Mouse (Mus musculus): ENCODE measurements around the gene Scn8a. TPM values are rescaled to one million over a fixed set of nuclear protein-coding genes. Genes with fewer than 3 reads are reported as not detected.

The Scn8a gene
- total RNA-seq, 2 experiments from 2014 or later = 250 to 260 TPM

GRCm38 (mm10) chr15:100923476-100923875 lies 53.8 kb downstream of the Scn8a start:
- Histone ChIP-seq H3K4me3 (no peak overlapping the region), H3K27ac (peak overlapping the region; percentile 90)
- peak; percentile 81 to 92 for DNase-seq (ENCODE audit: extremely low spot score in 1 of 2, low spot score in 2 of 2)
- TF ChIP-seq CTCF (IDR thresholded peaks at IDR 0.05) = peak; percentile 2; the same call in 1 of the 2 replicates
- intact Hi-C loops (cut with DNase I) = loop anchor here (1.0 to 2.0 kb wide), 5 partner anchors 37 to 99 kb away; no protein-coding TSS in a partner anchor

DNA sequence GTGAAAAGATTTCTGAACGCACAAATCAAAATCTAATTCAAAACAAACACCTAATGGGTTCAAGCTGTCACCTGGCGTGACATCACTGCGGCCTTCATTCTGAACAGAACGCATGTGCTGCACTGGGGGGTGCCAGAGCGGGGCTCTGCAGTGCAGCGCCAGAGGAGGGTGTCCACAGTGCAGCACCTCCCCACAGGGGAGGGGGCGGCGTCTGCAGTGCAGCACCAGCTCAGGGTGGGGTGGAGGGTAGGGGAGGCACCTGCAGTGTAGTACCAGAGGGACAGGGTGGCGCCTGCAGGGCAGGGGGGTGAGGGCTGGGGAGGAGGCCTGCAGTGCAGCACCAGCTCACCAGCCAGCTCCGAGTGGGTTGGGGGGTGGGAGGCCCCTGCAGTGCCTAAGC lies 55.3 kb downstream of the Scn8a start:
- Histone ChIP-seq H3K27ac (peak overlapping the region; percentile 66), H3K4me3 (no peak overlapping the region)
- no peak for TF ChIP-seq CTCF (IDR thresholded peaks at IDR 0.05)
- intact Hi-C loops (cut with DNase I) = no loop called here
- DNase-seq (ENCODE audit: extremely low spot score in 1 of 2, low spot score in 2 of 2) = no peak

DNA sequence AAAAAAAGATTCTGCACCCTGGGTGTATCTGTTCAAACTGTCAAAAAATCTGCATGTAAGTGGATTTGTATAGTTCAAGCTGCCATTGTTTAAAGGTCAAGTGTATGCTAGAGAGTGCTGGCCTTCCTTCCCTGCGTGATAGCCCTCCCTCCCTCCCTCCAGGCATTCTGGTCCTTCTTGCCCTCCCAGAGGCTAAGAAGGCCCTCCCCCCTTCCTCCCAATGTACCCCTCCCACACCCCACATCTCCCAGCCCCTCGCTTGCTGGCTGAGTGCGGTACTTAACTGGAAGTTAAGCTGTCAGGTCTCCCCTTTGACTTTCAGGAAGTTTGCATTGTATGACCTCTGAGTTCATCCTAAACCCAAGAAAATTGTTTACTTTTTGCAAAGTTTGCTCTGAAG lies 60.8 kb downstream of the Scn8a start:
- TF ChIP-seq CTCF (IDR thresholded peaks at IDR 0.05) = no peak
- H3K4me3 ChIP-seq = no peak overlapping the region
- intact Hi-C loops (cut with DNase I) = no loop called here
- H3K27ac ChIP-seq = no peak overlapping the region
- no peak for DNase-seq (ENCODE audit: extremely low spot score in 1 of 2, low spot score in 2 of 2)

DNA sequence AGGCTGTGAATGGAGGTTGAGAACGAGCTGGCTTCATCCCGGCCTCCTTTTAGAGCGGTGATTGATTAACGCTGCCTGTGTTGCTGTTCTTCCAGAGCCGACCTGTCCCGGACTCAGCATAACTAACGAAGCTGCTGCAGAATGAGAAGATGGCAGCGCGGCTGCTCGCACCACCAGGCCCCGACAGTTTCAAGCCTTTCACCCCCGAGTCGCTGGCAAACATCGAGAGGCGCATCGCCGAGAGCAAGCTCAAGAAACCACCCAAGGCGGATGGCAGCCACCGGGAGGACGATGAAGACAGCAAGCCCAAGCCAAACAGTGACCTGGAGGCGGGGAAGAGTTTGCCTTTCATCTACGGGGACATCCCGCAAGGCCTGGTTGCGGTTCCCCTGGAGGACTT lies 66.5 kb downstream of the Scn8a start:
- Histone ChIP-seq H3K27ac (no peak overlapping the region), H3K4me3 (no peak overlapping the region)
- intact Hi-C loops (cut with DNase I) = no loop called here
- DNase-seq (ENCODE audit: extremely low spot score in 1 of 2, low spot score in 2 of 2) = no peak
- TF ChIP-seq CTCF (IDR thresholded peaks at IDR 0.05) = no peak

DNA sequence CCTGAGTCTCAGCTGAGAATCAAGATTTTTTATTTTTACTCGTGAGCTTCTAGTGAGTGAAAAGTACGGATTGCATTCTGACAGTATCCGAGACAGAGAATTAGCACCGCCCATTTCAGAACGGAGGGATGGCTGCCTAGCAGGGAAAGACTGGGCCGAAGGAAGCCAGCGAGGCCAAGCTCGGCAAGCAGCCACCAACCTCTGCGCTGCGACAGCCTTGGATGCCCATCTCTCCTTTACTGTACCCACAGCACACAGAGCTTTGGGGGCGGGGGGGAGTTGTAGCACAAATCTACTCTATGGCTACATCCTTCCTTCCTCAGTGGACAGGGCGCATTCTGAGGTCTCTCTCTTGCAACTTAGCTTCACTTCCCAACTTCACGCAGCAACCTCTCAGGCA lies 78.7 kb downstream of the Scn8a start:
- intact Hi-C loops (cut with DNase I) = no loop called here
- TF ChIP-seq CTCF (IDR thresholded peaks at IDR 0.05) = no peak
- no peak overlapping the region for H3K4me3 ChIP-seq
- no peak overlapping the region for H3K27ac ChIP-seq
- no peak for DNase-seq (ENCODE audit: extremely low spot score in 1 of 2, low spot score in 2 of 2)

- intact Hi-C loops (cut with DNase I) = no loop called here
- Histone ChIP-seq H3K4me3 (no peak overlapping the region), H3K27ac (no peak overlapping the region)
- no peak for TF ChIP-seq CTCF (IDR thresholded peaks at IDR 0.05)
- DNase-seq (ENCODE audit: extremely low spot score in 1 of 2, low spot score in 2 of 2) = no peak
These were observed 79.5 kb downstream of the Scn8a start for GRCm38 (mm10) chr15:100949169-100949568.

DNA sequence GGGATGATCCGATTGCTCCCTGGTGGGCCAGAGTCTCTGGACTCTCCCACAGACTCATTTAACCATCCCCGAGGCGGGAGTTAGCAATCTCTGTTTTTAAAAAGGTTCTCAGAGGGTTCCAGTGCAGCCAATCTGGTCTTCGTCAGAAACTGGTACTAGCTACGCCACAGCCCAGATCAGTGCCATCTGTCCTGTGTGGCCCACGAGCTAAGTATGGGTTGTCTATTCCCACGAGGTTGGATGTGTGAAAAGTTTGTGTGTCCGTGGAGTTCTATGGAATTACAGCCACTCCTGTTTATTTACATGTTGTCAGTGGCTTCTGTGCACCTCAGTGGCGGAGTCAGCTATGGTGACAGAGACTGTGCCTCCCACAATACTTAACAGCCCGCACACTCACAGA lies 81.8 kb downstream of the Scn8a start:
- DNase-seq (ENCODE audit: extremely low spot score in 1 of 2, low spot score in 2 of 2) = no peak
- TF ChIP-seq CTCF (IDR thresholded peaks at IDR 0.05) = no peak
- H3K4me3 ChIP-seq = no peak overlapping the region
- intact Hi-C loops (cut with DNase I) = no loop called here
- peak overlapping the region; percentile 51; the same call in 1 of the 2 replicates for H3K27ac ChIP-seq

DNA sequence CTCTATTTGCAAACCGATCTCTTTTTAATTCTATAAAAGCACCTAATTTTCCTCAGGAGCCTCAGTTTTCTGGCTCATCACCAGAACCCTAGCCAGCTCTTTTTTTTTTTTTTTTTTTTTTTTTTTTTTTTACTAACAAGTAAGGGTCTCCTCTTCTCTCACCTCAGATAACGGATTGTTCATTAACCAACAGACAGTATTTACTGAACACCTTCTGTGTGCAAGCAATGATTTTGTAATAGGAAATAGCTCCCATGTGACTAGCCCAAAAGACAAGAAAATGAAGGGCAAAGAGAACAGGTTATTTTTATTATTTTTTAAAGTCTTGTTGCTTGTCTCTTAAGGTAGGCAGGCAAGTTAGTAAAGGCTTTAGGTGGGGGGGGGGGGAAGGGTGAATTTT lies 82.6 kb downstream of the Scn8a start:
- Histone ChIP-seq H3K27ac (no peak overlapping the region), H3K4me3 (no peak overlapping the region)
- no peak for DNase-seq (ENCODE audit: extremely low spot score in 1 of 2, low spot score in 2 of 2)
- intact Hi-C loops (cut with DNase I) = no loop called here
- TF ChIP-seq CTCF (IDR thresholded peaks at IDR 0.05) = no peak

GRCm38 (mm10) chr15:100952854-100953253 lies 83.2 kb downstream of the Scn8a start:
- TF ChIP-seq CTCF (IDR thresholded peaks at IDR 0.05) = no peak
- Histone ChIP-seq H3K27ac (no peak overlapping the region), H3K4me3 (no peak overlapping the region)
- DNase-seq (ENCODE audit: extremely low spot score in 1 of 2, low spot score in 2 of 2) = no peak
- intact Hi-C loops (cut with DNase I) = no loop called here

DNA sequence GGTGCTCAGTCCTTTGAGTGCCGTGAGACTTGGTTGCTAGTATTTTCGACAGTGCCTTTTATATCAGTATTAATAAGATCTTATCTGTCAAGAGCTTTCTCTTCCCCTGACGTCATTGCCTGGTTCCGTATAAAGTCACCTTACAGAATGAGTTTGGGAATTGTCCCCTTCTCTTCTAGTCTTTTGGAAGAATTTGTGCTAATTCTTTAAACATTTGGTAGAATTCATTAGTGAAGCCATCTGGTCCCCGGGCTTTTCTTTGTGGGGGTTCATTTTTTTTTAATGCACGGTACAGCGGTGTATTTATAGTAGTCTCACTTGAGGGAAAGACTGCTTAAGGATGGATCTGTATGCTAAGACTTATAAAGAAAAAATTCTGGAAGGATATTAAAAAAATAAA lies 84.3 kb downstream of the Scn8a start:
- no peak overlapping the region for H3K4me3 ChIP-seq
- intact Hi-C loops (cut with DNase I) = no loop called here
- no peak for TF ChIP-seq CTCF (IDR thresholded peaks at IDR 0.05)
- DNase-seq (ENCODE audit: extremely low spot score in 1 of 2, low spot score in 2 of 2) = no peak
- H3K27ac ChIP-seq = no peak overlapping the region

- no peak for TF ChIP-seq CTCF (IDR thresholded peaks at IDR 0.05)
- DNase-seq (ENCODE audit: extremely low spot score in 1 of 2, low spot score in 2 of 2) = no peak
- H3K4me3 ChIP-seq = no peak overlapping the region
- intact Hi-C loops (cut with DNase I) = no loop called here
- H3K27ac ChIP-seq = peak overlapping the region; percentile 3; the same call in 1 of the 2 replicates
These were observed 85.1 kb downstream of the Scn8a start for GRCm38 (mm10) chr15:100954751-100955150.

DNA sequence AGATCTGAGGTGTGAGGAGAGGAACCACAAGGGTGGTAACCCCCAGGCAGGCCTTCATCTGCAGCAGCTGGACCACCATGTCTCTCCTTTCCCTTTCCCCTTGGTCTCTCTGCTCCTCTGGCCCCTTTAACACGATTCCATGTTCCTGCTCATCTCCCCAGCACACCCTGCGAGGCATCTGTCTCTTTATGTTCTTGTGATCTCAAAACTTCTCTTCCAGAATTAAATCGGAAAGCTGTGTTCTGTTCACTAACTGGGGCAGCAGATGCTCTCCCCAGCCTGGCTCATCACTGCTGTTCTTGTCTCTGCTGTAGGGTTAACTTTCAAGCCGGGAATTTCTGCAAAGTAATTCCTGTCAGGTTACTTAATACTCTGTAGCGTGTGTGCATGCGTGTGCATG lies 91.3 kb downstream of the Scn8a start:
- no peak for TF ChIP-seq CTCF (IDR thresholded peaks at IDR 0.05)
- DNase-seq (ENCODE audit: extremely low spot score in 1 of 2, low spot score in 2 of 2) = no peak
- H3K4me3 ChIP-seq = no peak overlapping the region
- intact Hi-C loops (cut with DNase I) = loop anchor here (2.0 kb wide), 1 partner anchor 38 kb away; no protein-coding TSS in a partner anchor
- H3K27ac ChIP-seq = peak overlapping the region; percentile 87

- H3K4me3 ChIP-seq = no peak overlapping the region
- intact Hi-C loops (cut with DNase I) = loop anchor here (2.0 kb wide), 1 partner anchor 39 kb away; no protein-coding TSS in a partner anchor
These were observed 91.9 kb downstream of the Scn8a start for GRCm38 (mm10) chr15:100961561-100961960.

More at GRCm38 (mm10) chr15:100961561-100961960, 91.9 kb downstream of the Scn8a start:
- DNase-seq (ENCODE audit: extremely low spot score in 1 of 2, low spot score in 2 of 2) = no peak
- H3K27ac ChIP-seq = peak overlapping the region; percentile 87
- peak; percentile 32 for TF ChIP-seq CTCF (IDR thresholded peaks at IDR 0.05)

Measured in left cerebral cortex, adult 2 months (tissue).